Mouse (Mus musculus): ENCODE data around the gene Coro2b. TPM values are rescaled to one million over a fixed set of nuclear protein-coding genes. Genes with fewer than 3 reads are reported as not detected.
A peak's percentile ranks its signal among the peaks of the same experiment; 100 is the strongest.

Coro2b gene
- total RNA-seq (2014; rRNA removed) (36.2 and 45.8 TPM in 2 replicates), polyA plus RNA-seq (2015; fragmentation: Nextera tagmentation; extraction: Ambion mirVana) (21.4 and 22.8 TPM in 2 replicates)

DNA sequence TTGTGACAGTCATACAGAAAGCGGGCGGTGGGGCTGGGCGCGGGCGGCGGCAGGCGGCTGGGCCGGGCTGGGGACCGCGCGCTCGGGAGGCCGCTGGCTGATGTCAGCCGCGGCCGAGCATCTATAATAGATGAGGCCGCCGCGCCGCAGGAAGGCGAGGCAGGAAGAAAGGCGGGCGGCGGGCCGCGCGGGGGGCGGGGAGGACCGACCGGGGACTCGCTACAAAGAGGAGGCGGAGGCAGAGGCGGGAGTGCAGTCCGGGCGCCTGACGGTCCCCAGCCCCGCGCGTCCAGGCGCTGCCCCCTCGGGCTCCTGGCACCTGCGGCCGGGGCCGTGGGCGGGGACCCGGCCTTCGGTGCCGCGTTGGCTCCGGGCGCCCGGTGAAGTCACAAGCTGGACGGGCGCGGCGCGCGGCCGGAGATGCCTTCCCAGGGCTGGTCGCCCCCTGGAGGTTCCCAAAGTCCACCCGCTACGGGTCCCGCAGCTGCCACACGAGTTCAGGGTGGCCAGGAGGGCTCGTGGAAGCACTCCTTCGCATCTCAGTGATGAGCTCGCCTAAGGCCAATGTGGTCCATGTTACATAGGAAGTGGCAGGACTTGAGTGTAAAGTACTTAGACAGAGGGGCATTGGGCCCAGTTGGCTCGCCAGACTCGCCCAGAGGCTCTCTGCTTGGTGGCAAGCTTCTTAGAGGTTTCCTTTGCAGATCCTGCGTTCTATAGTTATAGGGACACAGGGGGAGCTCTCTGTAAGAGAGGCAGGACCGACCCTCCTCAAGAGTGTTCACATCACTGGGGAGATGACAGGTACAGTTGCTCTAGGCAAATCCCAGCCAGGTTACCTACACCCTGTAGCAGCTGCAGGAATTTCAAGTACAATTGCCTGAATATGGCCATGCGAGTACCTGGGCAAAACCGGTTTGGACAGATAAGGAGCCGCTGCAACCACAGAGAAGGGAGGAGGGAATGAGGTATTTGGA lies at the start of gene Coro2b:
Coro2b (minus strand) TSS at position 390 of the 977 bp plus-strand sequence.
- peak; percentile 44 for TF ChIP-seq CTCF (IDR thresholded peaks at IDR 0.05)
- DNase-seq (ENCODE audit: low spot score) (peak; percentile 73), ATAC-seq (ENCODE audit: low FRiP score) (peak; percentile 31)
- 2% methylated on average over 65 of the region's 74 CpGs for WGBS
- peaks cover 20% of the 10 kb centered on the region for H3K4me1 ChIP-seq (ENCODE audit: insufficient read depth, low read length)
- H3K4me3 ChIP-seq (ENCODE audit: low read depth, low read length) = peak within 1 kb of the TSS; percentile 71
- no peaks in the 10 kb centered on the region for H3K9me3 ChIP-seq (ENCODE audit: low read length)
- H3K27ac ChIP-seq (ENCODE audit: low read depth, low read length) = peak within 1 kb of the TSS; percentile 97
- no peaks in the 10 kb centered on the region for H3K27me3 ChIP-seq (ENCODE audit: insufficient read depth, low read length)
- peak within 1 kb of the TSS; percentile 90 for H3K9ac ChIP-seq (replicated peaks; ENCODE audit: low read length, poor library complexity, severe bottlenecking)
- peak within 1 kb of the TSS; percentile 85 for H3K4me2 ChIP-seq (ENCODE audit: low read depth, low read length, poor library complexity, severe bottlenecking)
- no peaks in the 10 kb centered on the region for H3K36me3 ChIP-seq (ENCODE audit: insufficient read depth, low read length)

DNA sequence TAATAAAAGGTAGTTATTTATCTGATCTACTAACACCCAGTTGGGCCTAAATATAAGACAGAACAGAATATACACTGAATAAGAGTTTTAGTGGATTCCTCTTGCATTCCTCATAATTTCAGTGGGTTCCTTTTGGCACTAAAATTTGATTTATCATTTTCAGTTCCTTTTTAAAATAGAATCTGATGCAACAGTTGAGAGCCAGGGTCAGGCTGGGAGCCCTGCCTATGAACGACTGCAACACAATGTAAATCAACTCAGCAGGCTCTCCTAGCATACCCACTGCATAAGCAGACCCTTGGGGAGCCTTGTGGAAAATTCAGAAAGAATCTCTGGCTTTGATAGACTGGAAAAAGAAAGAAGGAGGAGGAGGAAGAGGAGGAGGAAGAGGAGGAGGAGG lies 40.7 kb upstream of the Coro2b start:
- no peaks in the 10 kb centered on the region for H3K27me3 ChIP-seq (ENCODE audit: insufficient read depth, low read length)
- no peak for ATAC-seq (ENCODE audit: low FRiP score)
- no peak overlapping the region for H3K27ac ChIP-seq (ENCODE audit: low read depth, low read length)
- no peak for DNase-seq (ENCODE audit: low spot score)
- H3K36me3 ChIP-seq (ENCODE audit: insufficient read depth, low read length) = no peaks in the 10 kb centered on the region
- no peak for TF ChIP-seq CTCF (IDR thresholded peaks at IDR 0.05)
- H3K4me3 ChIP-seq (ENCODE audit: low read depth, low read length) = no peak overlapping the region
- WGBS = 57% methylated on average over 1 of the region's 1 CpGs
- H3K9me3 ChIP-seq (ENCODE audit: low read length) = no peaks in the 10 kb centered on the region
- H3K9ac ChIP-seq (replicated peaks; ENCODE audit: low read length, poor library complexity, severe bottlenecking) = no peak overlapping the region
- H3K4me1 ChIP-seq (ENCODE audit: insufficient read depth, low read length) = no peaks in the 10 kb centered on the region
- no peak overlapping the region for H3K4me2 ChIP-seq (ENCODE audit: low read depth, low read length, poor library complexity, severe bottlenecking)

DNA sequence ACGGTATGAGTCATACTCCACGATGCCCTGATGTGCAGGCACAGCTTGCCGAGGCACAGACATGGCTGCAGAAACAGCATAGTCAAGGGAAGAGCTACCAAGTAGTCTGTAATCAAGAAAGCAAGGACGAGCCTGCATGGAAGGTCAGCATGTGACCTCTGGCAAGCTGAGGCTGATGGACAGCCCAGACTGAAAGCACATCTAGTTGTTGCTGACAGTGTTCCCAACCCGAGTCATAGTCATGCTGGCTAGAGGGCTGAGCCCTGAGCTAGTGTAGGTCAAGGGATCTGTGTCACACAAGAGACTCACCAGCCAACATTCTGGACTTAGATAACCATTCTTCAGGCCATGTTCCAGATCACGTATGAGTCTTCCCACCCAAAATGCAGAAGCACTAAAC lies 32.3 kb upstream of the Coro2b start:
- Histone ChIP-seq H3K4me1 (ENCODE audit: insufficient read depth, low read length) (no peaks in the 10 kb centered on the region), H3K4me3 (ENCODE audit: low read depth, low read length) (no peak overlapping the region), H3K9me3 (ENCODE audit: low read length) (peaks cover 5% of the 10 kb centered on the region; the same call in 1 of the 2 replicates), H3K27me3 (ENCODE audit: insufficient read depth, low read length) (no peaks in the 10 kb centered on the region), H3K27ac (ENCODE audit: low read depth, low read length) (no peak overlapping the region), H3K36me3 (ENCODE audit: insufficient read depth, low read length) (no peaks in the 10 kb centered on the region), H3K4me2 (ENCODE audit: low read depth, low read length, poor library complexity, severe bottlenecking) (no peak overlapping the region), H3K9ac (replicated peaks; ENCODE audit: low read length, poor library complexity, severe bottlenecking) (no peak overlapping the region)
- ATAC-seq (ENCODE audit: low FRiP score) = no peak
- DNase-seq (ENCODE audit: low spot score) = no peak
- TF ChIP-seq CTCF (IDR thresholded peaks at IDR 0.05) = no peak
- WGBS = 85% methylated on average over 6 of the region's 6 CpGs

DNA sequence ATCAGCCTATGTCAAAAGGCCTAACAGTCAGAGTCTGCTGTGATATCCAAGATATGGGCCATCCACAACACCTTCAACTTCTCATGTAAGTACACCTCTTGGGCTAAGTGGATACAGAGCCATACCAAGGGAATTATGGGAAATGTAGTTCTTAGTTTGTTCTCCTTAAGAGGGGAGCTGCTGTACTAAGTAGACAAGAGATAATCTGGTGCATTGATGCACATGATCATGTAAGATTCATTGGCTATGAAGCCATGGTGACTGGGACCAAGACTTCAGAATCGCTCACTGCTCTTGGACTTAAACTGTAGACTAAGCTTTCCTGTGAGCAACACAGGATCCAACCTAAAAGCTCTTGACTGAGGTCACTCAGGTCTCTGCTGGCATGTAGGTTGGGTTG lies 31.0 kb upstream of the Coro2b start:
- ATAC-seq (ENCODE audit: low FRiP score) = no peak

DNA sequence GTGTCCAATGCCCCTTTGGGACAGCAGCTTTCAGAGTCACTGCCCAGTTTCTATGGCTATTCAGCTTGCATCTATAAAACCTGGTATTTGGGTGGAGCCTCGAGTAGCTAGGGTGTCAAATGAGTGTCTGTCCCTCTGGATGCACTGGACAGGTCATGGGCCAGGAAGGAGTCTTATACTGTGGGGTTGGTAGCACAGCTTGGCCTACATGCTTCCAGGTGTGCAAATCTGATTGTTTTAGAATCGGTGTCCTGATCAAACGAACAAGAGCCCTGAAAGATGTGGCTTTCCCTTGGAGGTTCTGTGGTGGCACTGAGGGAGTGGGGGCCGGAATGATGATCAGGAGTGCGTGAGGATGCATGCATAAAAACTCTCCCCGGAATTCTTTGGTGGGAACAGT lies 25.4 kb upstream of the Coro2b start:
- no peak for ATAC-seq (ENCODE audit: low FRiP score)
- H3K9me3 ChIP-seq (ENCODE audit: low read length) = peaks cover 5% of the 10 kb centered on the region; the same call in 1 of the 2 replicates
- H3K4me1 ChIP-seq (ENCODE audit: insufficient read depth, low read length) = no peaks in the 10 kb centered on the region
- TF ChIP-seq CTCF (IDR thresholded peaks at IDR 0.05) = no peak
- H3K27me3 ChIP-seq (ENCODE audit: insufficient read depth, low read length) = no peaks in the 10 kb centered on the region
- no peak overlapping the region for H3K27ac ChIP-seq (ENCODE audit: low read depth, low read length)
- no peak for DNase-seq (ENCODE audit: low spot score)
- H3K4me3 ChIP-seq (ENCODE audit: low read depth, low read length) = no peak overlapping the region
- H3K36me3 ChIP-seq (ENCODE audit: insufficient read depth, low read length) = no peaks in the 10 kb centered on the region
- WGBS = 84% methylated on average over 6 of the region's 6 CpGs
- no peak overlapping the region for H3K9ac ChIP-seq (replicated peaks; ENCODE audit: low read length, poor library complexity, severe bottlenecking)
- no peak overlapping the region for H3K4me2 ChIP-seq (ENCODE audit: low read depth, low read length, poor library complexity, severe bottlenecking)

More for the DNA sequence above, 31.0 kb upstream of the Coro2b start:
- H3K4me3 ChIP-seq (ENCODE audit: low read depth, low read length) = no peak overlapping the region
- TF ChIP-seq CTCF (IDR thresholded peaks at IDR 0.05) = no peak
- no peaks in the 10 kb centered on the region for H3K36me3 ChIP-seq (ENCODE audit: insufficient read depth, low read length)
- DNase-seq (ENCODE audit: low spot score) = no peak
- no peak overlapping the region for H3K27ac ChIP-seq (ENCODE audit: low read depth, low read length)
- 100% methylated on average over 1 of the region's 1 CpGs for WGBS
- no peaks in the 10 kb centered on the region for H3K4me1 ChIP-seq (ENCODE audit: insufficient read depth, low read length)
- H3K27me3 ChIP-seq (ENCODE audit: insufficient read depth, low read length) = no peaks in the 10 kb centered on the region
- no peak overlapping the region for H3K4me2 ChIP-seq (ENCODE audit: low read depth, low read length, poor library complexity, severe bottlenecking)
- H3K9ac ChIP-seq (replicated peaks; ENCODE audit: low read length, poor library complexity, severe bottlenecking) = no peak overlapping the region
- H3K9me3 ChIP-seq (ENCODE audit: low read length) = peaks cover 5% of the 10 kb centered on the region; the same call in 1 of the 2 replicates

DNA sequence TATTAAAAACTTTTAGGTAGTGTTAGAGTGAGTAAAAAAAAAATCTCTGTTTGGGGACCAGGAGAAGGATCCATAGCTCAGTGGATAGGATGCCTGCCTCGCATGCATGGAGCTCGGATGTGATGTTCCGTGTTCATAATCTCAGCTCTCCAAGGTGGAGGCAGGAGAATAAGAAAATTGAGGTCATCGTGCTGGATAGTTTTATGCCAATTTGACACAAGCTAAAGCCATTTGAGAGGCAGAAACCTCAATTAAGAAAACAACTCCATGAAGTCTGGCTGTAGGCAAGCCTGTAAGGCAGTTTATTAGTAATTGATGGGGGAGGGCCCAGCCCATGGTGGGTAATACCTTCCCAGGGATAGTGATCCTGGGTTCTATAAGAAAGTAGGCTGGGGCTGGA lies 23.6 kb upstream of the Coro2b start:
- no peak overlapping the region for H3K4me2 ChIP-seq (ENCODE audit: low read depth, low read length, poor library complexity, severe bottlenecking)
- H3K4me1 ChIP-seq (ENCODE audit: insufficient read depth, low read length) = no peaks in the 10 kb centered on the region
- no peaks in the 10 kb centered on the region for H3K36me3 ChIP-seq (ENCODE audit: insufficient read depth, low read length)
- no peak for TF ChIP-seq CTCF (IDR thresholded peaks at IDR 0.05)
- H3K9ac ChIP-seq (replicated peaks; ENCODE audit: low read length, poor library complexity, severe bottlenecking) = no peak overlapping the region
- ATAC-seq (ENCODE audit: low FRiP score) (no peak), DNase-seq (ENCODE audit: low spot score) (no peak)
- no peak overlapping the region for H3K27ac ChIP-seq (ENCODE audit: low read depth, low read length)
- H3K9me3 ChIP-seq (ENCODE audit: low read length) = peaks cover 3% of the 10 kb centered on the region; the same call in 1 of the 2 replicates
- whole genome bisulfite sequencing = 90% methylated on average over 4 of the region's 4 CpGs
- H3K4me3 ChIP-seq (ENCODE audit: low read depth, low read length) = no peak overlapping the region
- no peaks in the 10 kb centered on the region for H3K27me3 ChIP-seq (ENCODE audit: insufficient read depth, low read length)
